Mouse (Mus musculus) neural tube, embryonic 14.5 days (tissue): ENCODE measurements around the gene Pigv. TPM values are rescaled to one million over a fixed set of nuclear protein-coding genes. Genes with fewer than 3 reads are reported as not detected.

Experiments used
- ATAC-seq: fragments of 200-750 bp; cut with Nextera tagmentation; 2 replicates; pipeline ENCODE4 v1.8.0; 2017; ENCODE audit warnings: low read depth, mild to moderate bottlenecking, moderate TSS enrichment, moderate library complexity
- H3K27ac ChIP-seq: fragments of 300-500 bp; sonication (generic); 2 replicates; pipeline ENCODE4 v1.5.1; 2014; ENCODE audit warnings: low read depth, mild to moderate bottlenecking, control low read depth, low read length, moderate library complexity, mixed read lengths
- H3K27me3 ChIP-seq: fragments of 300-500 bp; sonication (generic); 2 replicates; pipeline ENCODE4 v1.6.1; 2014; ENCODE audit warnings: low read length; ENCODE audit not compliant: control insufficient read depth, insufficient read depth
- H3K36me3 ChIP-seq: fragments of 300-500 bp; sonication (generic); 2 replicates; pipeline ENCODE4 v1.6.1; 2014; ENCODE audit warnings: low read length, mixed read lengths; ENCODE audit not compliant: control insufficient read depth, insufficient read depth
- H3K4me1 ChIP-seq: fragments of 300-500 bp; sonication (generic); 2 replicates; pipeline ENCODE4 v1.6.1; 2014; ENCODE audit warnings: low read length; ENCODE audit not compliant: control insufficient read depth, insufficient read depth
- H3K4me2 ChIP-seq: fragments of 300-500 bp; sonication (generic); 2 replicates; pipeline ENCODE4 v1.6.1; 2014; ENCODE audit warnings: mild to moderate bottlenecking, low read depth, low read length, control low read depth
- H3K4me3 ChIP-seq: fragments of 300-500 bp; sonication (generic); 2 replicates; pipeline ENCODE4 v1.5.1; 2014; ENCODE audit warnings: low read depth, low read length, control low read depth, mixed read lengths
- H3K9ac ChIP-seq: fragments of 300-500 bp; sonication (generic); replicated peaks from 2 replicates; pipeline ENCODE4 v1.6.1; 2014; ENCODE audit warnings: low read depth, mild to moderate bottlenecking, control low read depth, low read length, mixed read lengths
- H3K9me3 ChIP-seq: fragments of 300-500 bp; sonication (generic); 2 replicates; pipeline ENCODE4 v1.6.1; 2016; ENCODE audit warnings: low read length; ENCODE audit not compliant: control insufficient read depth
- WGBS: fragments of 180-500 bp; shearing (Covaris S2); extraction: QIAGEN DNeasy Blood & Tissue Kit; methylation state at CpG from one replicate; pipeline ENCODE4 v1.1.7; 2014; 5-methylcytosine and 5-hydroxymethylcytosine counted together
- polyA plus RNA-seq: library from polyadenylated mRNA; unstranded; fragments of >200 nt; fragmentation: Nextera tagmentation; extraction: Ambion mirVana; gene quantifications from 2 replicates; pipeline ENCODE4 v1.2.1, GENCODE M21; 2014

The Pigv gene
- polyA plus RNA-seq, 1 experiment from 2014 or later, result 10.9 TPM

DNA sequence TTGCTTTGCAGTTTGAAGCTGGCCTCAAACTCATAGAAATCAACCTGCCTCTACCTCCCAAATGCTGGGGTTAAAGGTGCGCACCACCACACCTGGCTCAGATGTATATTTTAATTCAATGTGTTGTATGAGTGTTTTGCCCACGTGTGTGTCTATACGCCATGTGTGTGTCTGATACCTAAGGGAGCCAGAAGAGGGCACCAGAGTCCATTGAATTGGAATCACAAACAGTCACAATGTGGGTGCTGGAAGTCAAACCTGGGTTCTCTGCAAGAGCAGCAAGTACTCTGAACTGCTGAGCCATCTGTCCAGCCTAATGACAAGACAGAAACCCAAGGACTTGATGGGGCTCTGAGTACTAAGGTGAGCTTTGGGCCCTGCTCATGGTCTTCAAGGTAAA lies 27.3 kb downstream of the Pigv start:
- no peaks in the 10 kb centered on the region for H3K36me3 ChIP-seq
- 89% methylated on average over 3 of the region's 3 CpGs for WGBS
- H3K4me2 ChIP-seq, result no peak overlapping the region
- no peaks in the 10 kb centered on the region for H3K9me3 ChIP-seq
- H3K27ac ChIP-seq, result no peak overlapping the region
- H3K27me3 ChIP-seq, result no peaks in the 10 kb centered on the region
- no peak overlapping the region for H3K4me3 ChIP-seq
- H3K4me1 ChIP-seq, result no peaks in the 10 kb centered on the region
- no peak overlapping the region for H3K9ac ChIP-seq
- ATAC-seq, result no peak

DNA sequence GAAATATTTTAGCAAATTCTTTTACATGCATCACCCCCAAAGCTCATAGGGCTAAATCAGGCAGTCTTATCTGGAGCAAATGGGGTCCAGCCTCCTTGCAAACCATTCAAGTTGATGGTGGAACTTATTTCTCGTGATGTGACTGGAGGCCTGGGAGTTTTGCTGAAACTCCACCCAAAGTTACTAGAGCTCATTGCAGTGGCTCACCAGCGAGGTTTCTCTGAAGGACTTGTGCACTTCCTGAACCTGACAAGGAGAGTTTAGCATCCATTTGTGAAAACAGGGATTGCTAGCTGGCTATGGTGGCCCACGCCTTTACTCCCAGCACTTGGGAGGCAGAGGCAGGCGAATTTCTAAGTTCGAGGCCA lies 38.4 kb downstream of the Pigv start:
- no peak for ATAC-seq
- WGBS, result 84% methylated on average over 5 of the region's 5 CpGs

DNA sequence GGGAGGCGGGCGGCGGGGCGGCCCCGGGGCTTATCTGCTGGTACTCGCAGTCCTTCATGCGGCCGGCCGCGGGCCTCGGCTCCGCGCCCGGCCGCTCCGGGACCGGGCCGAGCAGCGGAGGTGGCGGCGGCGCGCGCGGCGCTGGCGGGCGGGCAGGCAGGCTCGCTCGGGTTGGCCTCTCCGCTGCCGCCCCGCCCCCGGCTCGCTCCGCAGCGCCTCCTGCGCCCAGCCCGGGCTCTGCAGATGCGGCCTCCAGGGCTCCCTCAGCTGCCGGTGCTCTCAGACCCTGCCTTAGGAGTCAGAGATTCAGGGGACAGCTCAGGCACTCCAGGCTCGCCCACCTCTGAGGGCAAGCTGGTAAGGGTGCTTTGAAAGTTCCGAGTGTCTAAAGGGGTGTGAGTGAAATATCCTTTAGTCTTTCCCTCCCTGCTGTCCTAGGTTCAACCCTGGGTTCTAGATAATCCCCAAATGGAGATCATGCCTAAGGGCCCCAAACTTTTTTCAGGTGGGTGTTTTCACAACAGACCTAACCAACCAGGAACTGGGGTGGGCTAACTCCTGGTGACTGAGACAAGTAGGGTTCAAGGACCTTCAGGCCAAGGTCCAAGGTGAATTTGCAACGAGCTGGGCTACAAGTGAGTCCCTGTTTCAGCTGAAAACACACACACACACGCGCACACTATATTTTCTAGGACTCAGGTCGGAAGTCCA lies 39.0 kb downstream of the Pigv start:
- peak; percentile 90 for ATAC-seq
- Histone ChIP-seq H3K4me1 (peaks cover 14% of the 10 kb centered on the region), H3K27ac (peak overlapping the region; percentile 80), H3K4me3 (peak overlapping the region; percentile 84), H3K36me3 (no peaks in the 10 kb centered on the region), H3K9me3 (no peaks in the 10 kb centered on the region), H3K9ac (peak overlapping the region; percentile 92), H3K4me2 (peak overlapping the region; percentile 75), H3K27me3 (no peaks in the 10 kb centered on the region)
- 13% methylated on average over 30 of the region's 47 CpGs for WGBS

More for the DNA sequence above, 38.4 kb downstream of the Pigv start:
- Histone ChIP-seq H3K4me1 (peaks cover 14% of the 10 kb centered on the region), H3K9me3 (no peaks in the 10 kb centered on the region), H3K27ac (no peak overlapping the region), H3K36me3 (no peaks in the 10 kb centered on the region), H3K4me2 (no peak overlapping the region), H3K27me3 (no peaks in the 10 kb centered on the region), H3K4me3 (no peak overlapping the region), H3K9ac (no peak overlapping the region)

GRCm38 (mm10) chr4:133632483-133633327 lies 39.7 kb downstream of the Pigv start:
- peak overlapping the region; percentile 84 for H3K4me3 ChIP-seq
- no peaks in the 10 kb centered on the region for H3K27me3 ChIP-seq
- peak overlapping the region; percentile 80 for H3K27ac ChIP-seq
- H3K36me3 ChIP-seq, result no peaks in the 10 kb centered on the region
- under 1% methylated on average over 54 of the region's 69 CpGs for WGBS
- peak; percentile 79 for ATAC-seq
- H3K9me3 ChIP-seq, result no peaks in the 10 kb centered on the region
- H3K4me2 ChIP-seq, result peak overlapping the region; percentile 75
- H3K9ac ChIP-seq, result peak overlapping the region; percentile 92
- H3K4me1 ChIP-seq, result peaks cover 14% of the 10 kb centered on the region

DNA sequence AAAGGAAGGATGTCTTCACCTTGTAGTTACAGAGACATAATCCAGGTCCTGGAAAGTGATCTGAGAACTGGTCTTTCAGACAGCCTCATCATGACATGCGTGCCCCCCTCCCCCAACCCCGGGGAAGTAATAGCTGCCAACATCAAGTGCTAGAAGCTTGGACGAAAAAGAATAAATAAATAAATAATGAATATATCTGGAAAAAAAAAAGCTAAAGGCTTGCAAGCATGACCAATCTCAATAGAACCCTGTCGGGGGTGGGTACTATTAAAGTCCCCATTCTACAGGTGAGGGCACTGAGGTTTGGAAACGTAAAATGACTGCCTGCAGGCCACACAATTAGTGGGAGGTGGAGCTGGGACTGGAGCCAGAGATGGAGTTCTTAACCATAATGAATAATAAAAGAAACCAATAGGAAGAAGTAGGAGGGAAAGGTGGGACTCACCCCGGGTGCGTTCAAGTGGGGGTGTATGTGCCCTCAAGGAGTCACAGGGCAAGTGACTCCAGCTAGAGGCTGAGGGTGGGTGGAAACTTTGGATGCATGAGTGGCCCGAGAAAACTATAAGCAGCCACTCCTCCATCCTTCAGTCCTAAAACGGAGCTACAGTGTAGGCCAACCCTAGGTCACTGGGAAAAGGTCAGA lies 40.6 kb downstream of the Pigv start:
- Histone ChIP-seq H3K36me3 (peaks cover 2% of the 10 kb centered on the region), H3K9me3 (no peaks in the 10 kb centered on the region), H3K27ac (no peak overlapping the region), H3K9ac (peak overlapping the region; percentile 92), H3K4me3 (peak overlapping the region; percentile 84), H3K27me3 (no peaks in the 10 kb centered on the region), H3K4me2 (peak overlapping the region; percentile 75), H3K4me1 (peaks cover 14% of the 10 kb centered on the region)
- no peak for ATAC-seq
- WGBS, result 34% methylated on average over 9 of the region's 9 CpGs

DNA sequence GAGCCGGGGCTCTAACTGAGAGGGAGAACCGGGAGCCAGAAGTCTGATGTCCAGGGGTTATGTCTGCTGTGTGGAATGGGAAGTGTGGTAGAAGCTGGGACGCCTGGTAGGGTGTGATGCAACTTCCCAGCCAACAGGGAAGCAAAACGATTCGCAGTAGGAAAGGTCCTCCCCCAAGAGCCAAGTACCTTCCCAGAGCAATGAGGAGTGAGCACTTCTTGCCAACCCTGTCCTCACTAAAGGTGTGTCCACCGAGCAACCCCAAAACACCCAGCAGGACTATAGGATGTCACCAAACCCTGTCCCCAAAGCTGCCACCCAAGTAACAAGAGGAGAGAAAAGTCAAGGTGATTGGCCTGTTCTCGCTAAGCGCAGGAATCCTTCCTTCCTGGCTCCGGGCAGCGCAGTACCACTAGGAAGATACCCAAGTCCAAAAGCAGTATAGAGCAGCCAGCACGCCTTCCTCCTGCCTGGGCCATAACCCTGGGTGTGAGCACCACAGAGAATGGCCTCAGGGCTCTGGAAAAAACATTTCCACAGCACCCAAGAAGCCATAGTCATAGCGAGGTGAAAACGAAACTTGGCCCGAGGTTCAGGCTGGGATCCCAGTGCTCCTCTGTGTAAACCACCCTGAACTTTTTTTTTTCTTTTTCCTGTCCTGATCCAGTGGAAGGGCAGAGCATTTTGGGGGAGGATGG lies 41.2 kb downstream of the Pigv start:
- no peak overlapping the region for H3K27ac ChIP-seq
- ATAC-seq, result no peak
- WGBS, result 90% methylated on average over 14 of the region's 14 CpGs
- H3K36me3 ChIP-seq, result peaks cover 6% of the 10 kb centered on the region
- no peak overlapping the region for H3K9ac ChIP-seq
- no peak overlapping the region for H3K4me3 ChIP-seq
- peak overlapping the region; percentile 75; the same call in 1 of the 2 replicates for H3K4me2 ChIP-seq
- H3K27me3 ChIP-seq, result no peaks in the 10 kb centered on the region
- peaks cover 14% of the 10 kb centered on the region for H3K4me1 ChIP-seq
- no peaks in the 10 kb centered on the region for H3K9me3 ChIP-seq

- Histone ChIP-seq H3K9ac (no peak overlapping the region), H3K4me2 (no peak overlapping the region), H3K27ac (no peak overlapping the region), H3K4me3 (no peak overlapping the region), H3K36me3 (peaks cover 6% of the 10 kb centered on the region), H3K4me1 (peaks cover 14% of the 10 kb centered on the region), H3K9me3 (no peaks in the 10 kb centered on the region), H3K27me3 (no peaks in the 10 kb centered on the region)
- 91% methylated on average over 8 of the region's 8 CpGs for WGBS
- no peak for ATAC-seq
Observed at GRCm38 (mm10) chr4:133630326-133630920, 42.0 kb downstream of the Pigv start.

- H3K9ac ChIP-seq, result no peak overlapping the region
- no peaks in the 10 kb centered on the region for H3K27me3 ChIP-seq
- H3K4me3 ChIP-seq, result no peak overlapping the region
- no peak for ATAC-seq
- H3K27ac ChIP-seq, result no peak overlapping the region
- H3K4me1 ChIP-seq, result peaks cover 14% of the 10 kb centered on the region
- WGBS, result 77% methylated on average over 7 of the region's 7 CpGs
- H3K4me2 ChIP-seq, result no peak overlapping the region
- peaks cover 13% of the 10 kb centered on the region for H3K36me3 ChIP-seq
- H3K9me3 ChIP-seq, result no peaks in the 10 kb centered on the region
Observed at GRCm38 (mm10) chr4:133629191-133629590, 43.3 kb downstream of the Pigv start.
